Mouse (Mus musculus) forebrain, embryonic 14.5 days (tissue): ENCODE data around the gene Vrk2. TPM values are rescaled to one million over a fixed set of nuclear protein-coding genes. Genes with fewer than 3 reads are reported as not detected.

ENCODE experiments used
- ATAC-seq: fragments of 200-750 bp; cut with Nextera tagmentation; 2 replicates; pipeline ENCODE4 v1.8.0; 2017; ENCODE audit warnings: mild to moderate bottlenecking, moderate library complexity
- DNase-seq: peaks from one replicate; pipeline ENCODE4 v3.0.0-alpha.2; 2015; ENCODE audit warnings: low spot score
- H3K27ac ChIP-seq: fragments of 300-500 bp; sonication (generic); 2 replicates; pipeline ENCODE4 v1.5.1; 2014; ENCODE audit warnings: low read depth, mild to moderate bottlenecking, control low read depth, low read length, moderate library complexity
- H3K27me3 ChIP-seq: fragments of 300-500 bp; sonication (generic); replicated peaks from 2 replicates; pipeline ENCODE4 v1.6.1; 2014; ENCODE audit warnings: low read length, control low read depth, mixed read lengths; ENCODE audit not compliant: control insufficient read depth, insufficient read depth
- H3K36me3 ChIP-seq: fragments of 300-500 bp; sonication (generic); 2 replicates; pipeline ENCODE4 v1.6.1; 2014; ENCODE audit warnings: low read length, control low read depth; ENCODE audit not compliant: control insufficient read depth, insufficient read depth
- H3K4me1 ChIP-seq: fragments of 300-500 bp; sonication (generic); 2 replicates; pipeline ENCODE4 v1.6.1; 2014; ENCODE audit warnings: antibody characterized with exemption, low read length, control low read depth; ENCODE audit not compliant: control insufficient read depth, insufficient read depth
- H3K4me2 ChIP-seq: fragments of 300-500 bp; sonication (generic); 2 replicates; pipeline ENCODE4 v1.6.1; 2014; ENCODE audit warnings: mild to moderate bottlenecking, control low read depth, low read length
- H3K4me3 ChIP-seq: fragments of 300-500 bp; sonication (generic); 2 replicates; pipeline ENCODE4 v1.5.1; 2014; ENCODE audit warnings: low read depth, low read length, control low read depth
- H3K9ac ChIP-seq: fragments of 300-500 bp; sonication (generic); 2 replicates; pipeline ENCODE4 v1.6.1; 2014; ENCODE audit warnings: mild to moderate bottlenecking, low read length, control low read depth, moderate library complexity
- H3K9me3 ChIP-seq: fragments of 300-500 bp; sonication (generic); replicated peaks from 2 replicates; pipeline ENCODE4 v1.6.1; 2016; ENCODE audit warnings: low read length, control low read depth, mixed read lengths; ENCODE audit not compliant: control insufficient read depth
- WGBS: fragments of 180-500 bp; shearing (Covaris S2); extraction: QIAGEN DNeasy Blood & Tissue Kit; methylation state at CpG from one replicate; pipeline ENCODE4 v1.1.7; 2014; 5-methylcytosine and 5-hydroxymethylcytosine counted together
- polyA plus RNA-seq: library from polyadenylated mRNA; unstranded; fragments of >200 nt; fragmentation: Nextera tagmentation; extraction: Ambion mirVana; gene quantifications from 2 replicates; pipeline ENCODE4 v1.2.1, GENCODE M21; 2014

Gene Vrk2
- polyA plus RNA-seq, 1 experiment from 2014 or later = 10.2 TPM

DNA sequence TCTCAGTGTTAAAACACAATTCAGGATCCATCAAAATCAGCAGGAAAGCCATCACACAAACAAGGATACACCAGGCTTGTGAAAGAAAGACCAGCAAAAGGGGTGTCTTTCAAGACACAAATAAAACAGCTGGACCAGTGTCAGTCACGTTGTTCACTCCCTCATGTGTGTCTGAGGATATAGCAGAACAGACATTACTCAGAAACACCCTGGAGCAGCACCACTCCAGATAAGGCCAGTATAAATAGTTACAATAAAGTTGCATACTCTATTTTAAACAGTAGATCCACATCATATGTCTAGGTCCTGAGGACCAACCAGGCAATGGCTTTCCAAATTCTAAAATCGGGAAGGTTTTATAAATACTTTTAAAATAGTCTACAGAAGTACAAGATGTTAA lies 77.7 kb downstream of the Vrk2 start:
- no peak overlapping the region for H3K4me2 ChIP-seq
- no peak overlapping the region for H3K4me3 ChIP-seq
- no peaks in the 10 kb centered on the region for H3K27me3 ChIP-seq
- DNase-seq = no peak
- H3K9me3 ChIP-seq = no peaks in the 10 kb centered on the region
- ATAC-seq = no peak
- H3K27ac ChIP-seq = no peak overlapping the region
- no peak overlapping the region for H3K9ac ChIP-seq
- no peaks in the 10 kb centered on the region for H3K36me3 ChIP-seq
- no peaks in the 10 kb centered on the region for H3K4me1 ChIP-seq
- WGBS = 76% methylated on average over 2 of the region's 2 CpGs

DNA sequence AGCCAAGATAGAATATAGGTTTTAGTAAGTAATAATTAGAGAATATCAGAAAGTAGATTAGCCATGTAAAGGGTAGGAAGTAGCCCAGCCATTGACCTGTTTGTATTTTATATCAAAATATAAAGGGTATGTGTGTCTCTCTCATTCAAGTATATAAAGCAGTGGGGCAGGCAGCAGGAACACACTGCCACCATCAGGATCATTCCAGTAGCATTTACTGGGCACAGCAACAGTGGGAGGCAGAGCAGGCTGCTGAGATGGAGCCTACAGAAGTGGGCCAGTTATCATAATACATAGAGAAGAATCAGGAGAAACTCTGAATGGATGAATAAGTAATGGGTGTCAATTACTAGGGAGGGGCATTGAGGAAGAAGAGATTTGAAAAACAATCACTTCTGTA lies 80.1 kb downstream of the Vrk2 start:
- ATAC-seq = peak; percentile 68
- DNase-seq = peak; percentile 28

DNA sequence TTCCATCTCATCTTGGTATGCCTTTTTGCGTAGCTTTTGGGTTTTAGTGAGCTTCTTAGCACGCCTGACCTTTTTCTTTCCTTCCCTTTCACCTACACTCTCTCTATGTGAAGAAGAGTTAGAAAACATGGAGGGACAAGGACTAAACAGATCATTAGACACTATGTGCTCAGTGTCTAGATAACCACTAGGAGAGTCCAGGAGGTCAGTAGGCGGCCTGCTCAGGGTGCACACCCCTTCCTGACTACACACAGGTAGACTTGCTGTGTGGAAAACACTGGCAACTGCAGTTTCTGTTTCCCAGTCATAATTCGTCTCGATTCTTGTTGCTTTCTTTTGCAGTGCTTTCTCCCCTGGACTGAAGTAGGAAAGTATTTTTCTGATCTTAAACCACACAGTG lies 97.8 kb downstream of the Vrk2 start:
- H3K4me3 ChIP-seq = no peak overlapping the region
- H3K36me3 ChIP-seq = no peaks in the 10 kb centered on the region
- no peak overlapping the region for H3K4me2 ChIP-seq
- no peaks in the 10 kb centered on the region for H3K27me3 ChIP-seq
- WGBS = 92% methylated on average over 5 of the region's 5 CpGs
- H3K4me1 ChIP-seq = no peaks in the 10 kb centered on the region
- H3K27ac ChIP-seq = no peak overlapping the region
- H3K9ac ChIP-seq = no peak overlapping the region
- ATAC-seq (no peak), DNase-seq (no peak)
- no peaks in the 10 kb centered on the region for H3K9me3 ChIP-seq

More for the DNA sequence above, 80.1 kb downstream of the Vrk2 start:
- H3K4me1 ChIP-seq = no peaks in the 10 kb centered on the region
- no peak overlapping the region for H3K9ac ChIP-seq
- H3K4me3 ChIP-seq = no peak overlapping the region
- H3K36me3 ChIP-seq = no peaks in the 10 kb centered on the region
- H3K9me3 ChIP-seq = no peaks in the 10 kb centered on the region
- H3K27me3 ChIP-seq = no peaks in the 10 kb centered on the region
- H3K27ac ChIP-seq = no peak overlapping the region
- H3K4me2 ChIP-seq = no peak overlapping the region

DNA sequence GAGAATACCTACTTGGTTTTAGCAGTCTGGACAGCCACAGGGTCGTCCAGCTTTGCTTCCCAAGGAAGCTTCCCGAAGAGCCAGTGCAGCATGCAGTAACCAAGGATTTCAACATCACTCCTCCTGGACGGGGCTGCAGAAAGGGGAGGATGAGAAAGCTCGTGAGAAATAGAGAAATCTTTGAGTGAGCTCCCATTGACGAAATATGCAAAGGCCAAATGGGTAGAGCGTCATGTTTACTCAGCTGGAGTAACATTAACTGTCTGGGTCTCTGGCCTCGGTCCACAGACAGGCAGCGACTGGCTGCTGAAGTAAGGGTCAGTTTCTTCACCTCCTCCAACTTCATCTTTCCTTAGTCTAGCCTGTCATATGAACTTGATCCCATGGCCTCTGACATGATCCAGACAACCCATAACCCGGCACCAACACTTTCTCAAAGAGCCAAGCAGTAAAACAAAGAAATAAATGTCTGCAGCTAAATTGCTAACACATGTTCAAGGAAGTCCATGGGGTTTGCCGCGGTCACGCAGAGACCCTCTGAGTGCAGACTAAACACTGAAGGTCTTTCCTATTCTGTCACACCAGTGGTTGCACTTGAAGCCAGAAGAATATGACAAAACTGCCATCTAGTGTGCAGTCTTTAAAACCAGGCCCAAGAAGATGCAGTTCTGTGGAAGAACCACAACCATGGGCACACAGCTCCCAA lies 103.9 kb downstream of the Vrk2 start:
- ATAC-seq (peak; percentile 70), DNase-seq (peak; percentile 73)
- Histone ChIP-seq H3K9me3 (no peaks in the 10 kb centered on the region), H3K4me1 (no peaks in the 10 kb centered on the region), H3K9ac (no peak overlapping the region), H3K4me3 (no peak overlapping the region), H3K4me2 (no peak overlapping the region), H3K27ac (no peak overlapping the region), H3K36me3 (no peaks in the 10 kb centered on the region), H3K27me3 (no peaks in the 10 kb centered on the region)
- 82% methylated on average over 12 of the region's 12 CpGs for WGBS

DNA sequence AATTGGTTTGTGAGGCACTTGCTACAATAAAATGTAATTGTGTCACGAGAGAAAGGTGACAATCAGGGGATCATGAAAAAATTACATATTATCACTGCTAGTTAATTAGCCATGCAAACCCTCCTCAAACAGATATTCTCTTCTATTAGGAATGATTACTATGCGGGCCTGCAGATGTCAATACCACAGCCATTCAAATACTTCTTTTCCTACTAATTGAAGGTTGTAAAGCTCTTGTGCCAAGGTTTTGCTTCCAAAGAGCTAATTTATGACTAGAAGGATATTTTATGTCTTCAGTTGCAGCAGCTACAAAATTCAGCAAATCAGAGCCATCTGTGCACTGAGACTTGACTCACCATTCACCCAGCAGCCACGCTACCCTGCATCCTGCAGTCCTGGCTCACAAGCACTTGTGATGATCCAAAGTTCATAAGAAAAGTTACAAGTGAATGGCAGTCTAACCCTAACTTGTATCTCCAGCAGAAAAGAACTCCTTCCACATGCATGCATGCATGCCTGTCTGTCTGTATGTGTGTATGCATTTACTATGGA lies 112.0 kb downstream of the Vrk2 start:
- H3K4me1 ChIP-seq = peaks cover 11% of the 10 kb centered on the region
- no peak overlapping the region for H3K4me2 ChIP-seq
- H3K4me3 ChIP-seq = no peak overlapping the region
- ATAC-seq (peak; percentile 70), DNase-seq (peak; percentile 60)
- H3K27ac ChIP-seq = no peak overlapping the region
- 48% methylated on average over 3 of the region's 3 CpGs for WGBS
- H3K36me3 ChIP-seq = no peaks in the 10 kb centered on the region
- no peaks in the 10 kb centered on the region for H3K9me3 ChIP-seq
- H3K27me3 ChIP-seq = no peaks in the 10 kb centered on the region
- H3K9ac ChIP-seq = no peak overlapping the region

DNA sequence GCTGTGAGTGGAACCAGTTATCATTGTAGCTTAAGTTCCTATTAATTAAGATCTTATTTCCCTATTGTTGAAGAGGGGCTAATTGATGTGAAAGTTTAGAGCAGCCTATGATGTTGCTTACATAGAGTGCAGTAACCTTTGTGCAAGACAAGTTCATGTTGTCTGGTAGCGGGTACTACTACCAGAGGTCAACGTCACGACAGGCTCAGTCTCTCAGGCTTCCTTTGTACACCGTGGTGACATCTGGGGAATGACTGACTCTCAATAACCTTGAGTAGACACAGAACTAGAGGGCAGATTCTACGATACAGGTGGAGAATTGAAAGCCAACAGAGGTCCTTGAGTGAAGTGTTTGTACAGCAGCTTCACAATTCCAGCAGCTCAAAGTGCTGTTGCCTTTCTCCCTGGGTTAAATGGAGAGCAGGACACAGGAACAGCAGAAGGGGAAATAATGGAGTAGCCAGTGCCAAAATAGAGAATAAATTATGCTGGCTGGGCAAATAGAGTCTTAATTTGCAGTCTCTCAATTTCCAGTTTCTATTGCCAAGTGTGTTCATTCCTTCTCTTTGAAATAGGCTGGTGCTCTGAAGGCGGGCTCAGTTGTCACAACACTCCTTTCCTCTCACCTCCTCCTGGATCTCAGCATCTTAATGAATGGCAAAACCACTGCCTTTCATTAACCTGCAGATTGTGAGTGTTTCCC lies 116.6 kb downstream of the Vrk2 start:
- WGBS = 39% methylated on average over 6 of the region's 6 CpGs
- Histone ChIP-seq H3K4me2 (no peak overlapping the region), H3K4me1 (peaks cover 11% of the 10 kb centered on the region), H3K27me3 (no peaks in the 10 kb centered on the region), H3K9ac (no peak overlapping the region), H3K36me3 (0 out of 2 replicates have a peak, but pooled peaks cover 3% of the 10 kb centered on the region), H3K4me3 (no peak overlapping the region), H3K9me3 (no peaks in the 10 kb centered on the region), H3K27ac (no peak overlapping the region)
- peak; percentile 72 for ATAC-seq
- peak; percentile 56 for DNase-seq

DNA sequence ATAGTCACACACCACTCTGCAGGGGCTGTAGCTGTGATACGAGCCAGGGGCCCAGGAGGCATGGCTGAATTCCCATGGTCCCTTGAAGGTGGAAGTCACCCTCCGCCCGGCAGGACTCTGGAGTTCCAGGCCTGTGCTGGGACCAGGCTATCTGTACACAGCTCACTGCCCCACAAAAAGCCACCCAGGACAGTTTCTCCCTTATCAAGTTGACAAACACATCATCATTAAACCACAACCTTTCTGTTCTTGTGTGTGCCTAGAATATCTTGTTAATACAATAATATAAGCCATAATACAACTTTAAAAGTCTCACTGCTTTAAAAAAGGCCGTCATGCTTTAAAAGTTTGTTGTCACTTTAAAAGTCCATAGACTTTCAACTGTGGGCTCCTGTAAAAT lies 139.7 kb downstream of the Vrk2 start:
- no peak for DNase-seq
- no peak for ATAC-seq
- H3K27me3 ChIP-seq = no peaks in the 10 kb centered on the region
- H3K27ac ChIP-seq = no peak overlapping the region
- WGBS = 94% methylated on average over 4 of the region's 4 CpGs
- H3K9ac ChIP-seq = no peak overlapping the region
- H3K36me3 ChIP-seq = no peaks in the 10 kb centered on the region
- H3K4me2 ChIP-seq = no peak overlapping the region
- H3K9me3 ChIP-seq = no peaks in the 10 kb centered on the region
- no peaks in the 10 kb centered on the region for H3K4me1 ChIP-seq
- H3K4me3 ChIP-seq = no peak overlapping the region

DNA sequence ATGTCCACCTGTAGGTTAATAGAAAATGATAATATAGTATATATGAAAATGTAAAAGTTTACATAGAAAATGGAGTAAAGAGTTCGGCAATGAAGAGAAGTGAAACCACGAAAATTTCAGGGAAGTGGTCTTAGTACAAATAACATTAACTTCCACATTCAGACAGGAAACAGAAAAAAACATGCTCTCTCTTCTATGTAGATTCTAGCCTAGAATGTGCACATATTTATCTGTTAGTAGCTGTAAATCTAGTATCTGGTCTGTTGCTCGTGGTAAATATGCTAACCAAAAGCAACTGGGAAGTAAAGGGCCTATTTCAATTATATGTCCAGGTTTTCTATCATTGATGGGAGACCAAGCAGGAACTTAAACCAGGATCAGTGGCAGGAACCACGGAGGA lies 141.1 kb downstream of the Vrk2 start:
- H3K4me3 ChIP-seq = no peak overlapping the region
- H3K36me3 ChIP-seq = no peaks in the 10 kb centered on the region
- H3K4me2 ChIP-seq = no peak overlapping the region
- 94% methylated on average over 4 of the region's 4 CpGs for WGBS
- H3K27me3 ChIP-seq = no peaks in the 10 kb centered on the region
- no peak for DNase-seq
- no peak overlapping the region for H3K9ac ChIP-seq
- H3K9me3 ChIP-seq = no peaks in the 10 kb centered on the region
- H3K27ac ChIP-seq = no peak overlapping the region
- no peaks in the 10 kb centered on the region for H3K4me1 ChIP-seq
- ATAC-seq = no peak

DNA sequence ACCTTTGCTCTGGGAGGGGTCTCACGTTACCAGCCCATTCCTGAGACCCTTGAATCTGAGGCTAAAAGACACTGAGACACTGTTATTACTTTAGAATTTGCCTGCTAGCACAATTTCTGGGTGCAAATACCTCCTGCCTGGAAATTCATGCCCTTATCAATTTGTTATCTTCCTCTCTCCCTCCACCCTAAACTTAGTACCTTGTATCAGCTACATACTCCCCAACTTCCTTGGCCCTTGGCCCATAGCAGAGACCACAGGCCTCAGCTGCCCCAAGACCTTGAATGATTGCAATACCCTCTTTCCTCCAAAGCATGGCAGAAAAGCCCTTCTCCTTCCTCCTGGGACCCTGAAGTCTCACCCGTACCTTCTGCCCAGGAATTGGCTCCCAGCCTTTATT lies 142.6 kb downstream of the Vrk2 start:
- DNase-seq (no peak), ATAC-seq (no peak)
- Histone ChIP-seq H3K4me1 (no peaks in the 10 kb centered on the region), H3K4me3 (no peak overlapping the region), H3K27me3 (no peaks in the 10 kb centered on the region), H3K27ac (no peak overlapping the region), H3K9ac (no peak overlapping the region), H3K36me3 (no peaks in the 10 kb centered on the region), H3K9me3 (no peaks in the 10 kb centered on the region), H3K4me2 (no peak overlapping the region)
- 86% methylated on average over 2 of the region's 2 CpGs for WGBS
